Mouse (Mus musculus) heart, postnatal 0 days (tissue): ENCODE measurements at regions not wholly inside any gene's neighbourhood (a gene's known extent, or its start where the extent isn't known, plus 50 kb on each side); places are given as distances from the start of the nearest gene placed in this dataset.

Experiments
- CTCF ChIP-seq: IDR thresholded peaks from 2 replicates; pipeline ENCODE4 v1.5.1; 2016; ENCODE audit warnings: antibody characterized with exemption, control low read depth, low read depth
- EP300 ChIP-seq: IDR thresholded peaks from 2 replicates; pipeline ENCODE4 v1.6.1; 2016; ENCODE audit warnings: antibody characterized with exemption, low read depth

DNA sequence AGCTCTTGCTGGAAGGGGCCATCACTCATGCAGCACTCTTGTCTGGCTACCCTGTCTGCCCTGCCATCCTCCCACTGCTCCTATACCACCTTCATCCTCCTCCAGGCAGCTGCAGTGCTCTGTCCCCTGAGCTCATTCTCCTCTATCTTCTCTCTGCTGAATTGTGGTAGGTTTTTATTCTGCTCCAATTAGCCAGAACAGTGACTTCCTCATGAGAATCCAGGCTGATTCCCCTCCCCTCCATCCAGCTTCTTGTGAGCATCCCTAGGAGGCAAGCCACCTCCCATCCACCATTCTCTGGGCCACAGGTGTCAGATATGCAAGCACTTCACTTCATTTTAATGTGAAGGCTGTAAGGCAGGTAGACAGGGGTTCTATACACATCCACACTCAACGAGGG lies 132.1 kb downstream of the Wscd1 start:
- TF ChIP-seq CTCF (no peak), EP300 (no peak)
